Mouse (Mus musculus): Measurements from ENCODE around the gene Otop2. TPM values are rescaled to one million over a fixed set of nuclear protein-coding genes. Genes with fewer than 3 reads are reported as not detected.

Otop2 gene
- total and polyA plus RNA-seq, 3 experiments = not detected

GRCm38 (mm10) chr11:115289885-115290284, 17.1 kb upstream of the Otop2 start:
- no peaks in the 10 kb centered on the region for H3K4me1 ChIP-seq (ENCODE audit: control insufficient read depth in 1 of 2, insufficient read depth in 2 of 2, low read length in 2 of 2)
- no peak overlapping the region for H3K27ac ChIP-seq (ENCODE audit: control insufficient read depth, low read depth, low read length)
- H3K9me3 ChIP-seq (replicated peaks; ENCODE audit: insufficient read depth, low read length) = no peaks in the 10 kb centered on the region

GRCm38 (mm10) chr11:115290314-115290713, 16.6 kb upstream of the Otop2 start:
- no peak overlapping the region for H3K9ac ChIP-seq (ENCODE audit: control insufficient read depth, low read depth, low read length, poor library complexity, severe bottlenecking)
- no peak for DNase-seq (ENCODE audit: low read depth, low spot score)
- H3K79me2 ChIP-seq (ENCODE audit: control insufficient read depth, insufficient read depth, low read length, poor library complexity) = no peaks in the 10 kb centered on the region
- no peak overlapping the region for H3K4me3 ChIP-seq (ENCODE audit: control insufficient read depth in 1 of 2, insufficient read depth in 1 of 2, low read depth in 2 of 2, low read length in 2 of 2)
- H3K27ac ChIP-seq (ENCODE audit: control insufficient read depth, low read depth, low read length) = no peak overlapping the region
- no peaks in the 10 kb centered on the region for H3K9me3 ChIP-seq (replicated peaks; ENCODE audit: insufficient read depth, low read length)
- H3K27me3 ChIP-seq (ENCODE audit: control insufficient read depth in 1 of 2, insufficient read depth in 2 of 2, low read length in 2 of 2) = no peaks in the 10 kb centered on the region
- no peaks in the 10 kb centered on the region for H3K36me3 ChIP-seq (ENCODE audit: control insufficient read depth in 1 of 2, insufficient read depth in 2 of 2, low read length in 2 of 2)
- H3K4me1 ChIP-seq (ENCODE audit: control insufficient read depth in 1 of 2, insufficient read depth in 2 of 2, low read length in 2 of 2) = no peaks in the 10 kb centered on the region
- no peak for TF ChIP-seq UBTF (IDR thresholded peaks at IDR 0.05; ENCODE audit: borderline replicate concordance, insufficient read depth, low read depth, low read length)
- no peak for TF ChIP-seq POLR2AphosphoS5 (IDR thresholded peaks at IDR 0.05; ENCODE audit: borderline replicate concordance, low read depth, low read length)
- no peak for TF ChIP-seq POLR2A (IDR thresholded peaks at IDR 0.05; ENCODE audit: control insufficient read depth in 1 of 2, insufficient read depth in 1 of 2, low read depth in 1 of 2, low read length in 2 of 2, poor library complexity in 1 of 2)
- no peak for TF ChIP-seq TCF12 (IDR thresholded peaks at IDR 0.05; ENCODE audit: low read depth, low read length)
- no peak for TF ChIP-seq USF1 (IDR thresholded peaks at IDR 0.05; ENCODE audit: low read depth, low read length)
- TF ChIP-seq ZMIZ1 (IDR thresholded peaks at IDR 0.05; ENCODE audit: low read depth, low read length) = no peak
- TF ChIP-seq BHLHE40 (IDR thresholded peaks at IDR 0.05; ENCODE audit: borderline replicate concordance, low read depth, low read length) = no peak
- TF ChIP-seq EP300 (IDR thresholded peaks at IDR 0.05; ENCODE audit: low read depth in 1 of 2, low read length in 2 of 2) = no peak
- TF ChIP-seq RAD21 (IDR thresholded peaks at IDR 0.05; ENCODE audit: low read depth, low read length) = no peak
- TF ChIP-seq MAFK (IDR thresholded peaks at IDR 0.05; ENCODE audit: borderline replicate concordance, low read depth, low read length) = no peak
- TF ChIP-seq MYB (IDR thresholded peaks at IDR 0.05; ENCODE audit: low read depth, low read length) = no peak
- TF ChIP-seq ZKSCAN1 (IDR thresholded peaks at IDR 0.05; ENCODE audit: low read depth, low read length) = no peak
- no peak for TF ChIP-seq NRF1 (IDR thresholded peaks at IDR 0.05; ENCODE audit: insufficient read depth, low read depth, low read length, poor library complexity, severe bottlenecking)
- no peak for TF ChIP-seq ETS1 (IDR thresholded peaks at IDR 0.05; ENCODE audit: low read depth, low read length)
- TF ChIP-seq SIN3A (IDR thresholded peaks at IDR 0.05; ENCODE audit: low read length) = no peak
- no peak for TF ChIP-seq USF2 (IDR thresholded peaks at IDR 0.05; ENCODE audit: borderline replicate concordance in 1 of 2, insufficient read depth in 1 of 2, low read depth in 1 of 2, low read length in 2 of 2)
- TF ChIP-seq SMC3 (IDR thresholded peaks at IDR 0.05; ENCODE audit: low read depth, low read length) = no peak

More at GRCm38 (mm10) chr11:115289885-115290284, 17.1 kb upstream of the Otop2 start:
- TF ChIP-seq POLR2A (IDR thresholded peaks at IDR 0.05; ENCODE audit: control insufficient read depth in 1 of 2, insufficient read depth in 1 of 2, low read depth in 1 of 2, low read length in 2 of 2, poor library complexity in 1 of 2) (no peak), ZNF384 (IDR thresholded peaks at IDR 0.05; ENCODE audit: low read depth, low read length) (no peak), ELF1 (IDR thresholded peaks at IDR 0.05; ENCODE audit: low read depth, low read length) (no peak), CHD1 (IDR thresholded peaks at IDR 0.05; ENCODE audit: low read depth, low read length) (no peak), SIN3A (IDR thresholded peaks at IDR 0.05; ENCODE audit: low read length) (no peak), SMC3 (IDR thresholded peaks at IDR 0.05; ENCODE audit: low read depth, low read length) (no peak), KAT2A (conservative IDR thresholded peaks at IDR 0.05; ENCODE audit: low read depth, low read length) (no peak), ZKSCAN1 (IDR thresholded peaks at IDR 0.05; ENCODE audit: low read depth, low read length) (no peak), HCFC1 (IDR thresholded peaks at IDR 0.05; ENCODE audit: low read depth, low read length) (no peak), TCF12 (IDR thresholded peaks at IDR 0.05; ENCODE audit: low read depth, low read length) (no peak), TBP (IDR thresholded peaks at IDR 0.05; ENCODE audit: low read depth, low read length) (no peak), RCOR1 (IDR thresholded peaks at IDR 0.05; ENCODE audit: low read depth, low read length) (no peak), GATA1 (IDR thresholded peaks at IDR 0.05; ENCODE audit: low read depth, low read length) (no peak), MXI1 (IDR thresholded peaks at IDR 0.05; ENCODE audit: low read depth, low read length) (no peak), GABPA (IDR thresholded peaks at IDR 0.05; ENCODE audit: low read depth, low read length) (no peak), POLR2AphosphoS2 (IDR thresholded peaks at IDR 0.05; ENCODE audit: low read length) (no peak), USF2 (IDR thresholded peaks at IDR 0.05; ENCODE audit: borderline replicate concordance in 1 of 2, insufficient read depth in 1 of 2, low read depth in 1 of 2, low read length in 2 of 2) (no peak), MYC (IDR thresholded peaks at IDR 0.05; ENCODE audit: low read depth, low read length) (no peak)
- Histone ChIP-seq H3K79me2 (ENCODE audit: control insufficient read depth, insufficient read depth, low read length, poor library complexity) (no peaks in the 10 kb centered on the region), H3K9ac (ENCODE audit: control insufficient read depth, low read depth, low read length, poor library complexity, severe bottlenecking) (no peak overlapping the region), H3K27me3 (ENCODE audit: control insufficient read depth in 1 of 2, insufficient read depth in 2 of 2, low read length in 2 of 2) (no peaks in the 10 kb centered on the region), H3K36me3 (ENCODE audit: control insufficient read depth in 1 of 2, insufficient read depth in 2 of 2, low read length in 2 of 2) (no peaks in the 10 kb centered on the region), H3K4me3 (ENCODE audit: control insufficient read depth in 1 of 2, insufficient read depth in 1 of 2, low read depth in 2 of 2, low read length in 2 of 2) (no peak overlapping the region)
- DNase-seq (ENCODE audit: low read depth, low spot score) = no peak
